Mouse (Mus musculus): ENCODE data around the gene Slc10a7. TPM values are rescaled to one million over a fixed set of nuclear protein-coding genes. Genes with fewer than 3 reads are reported as not detected.
"Not testable (repeated sequence)": the region's sequence is repeated elsewhere in the genome, so short reads cannot be mapped to it uniquely, and the experiment has no call there.

The Slc10a7 gene
- polyA plus RNA-seq, 1 experiment from 2014 or later: 10.3 TPM

GRCm38 (mm10) chr8:78710961-78711360 lies 201.8 kb downstream of the Slc10a7 start:
- DNase-seq (ENCODE audit: low spot score) (no peak), ATAC-seq (ENCODE audit: insufficient number of reproducible peaks, low FRiP score, low TSS enrichment, low read depth) (no peak)
- WGBS: 94% methylated on average over 10 of the region's 10 CpGs
- H3K27me3 ChIP-seq (ENCODE audit: control insufficient read depth, insufficient read depth, low read length): no peaks in the 10 kb centered on the region
- no peak overlapping the region for H3K27ac ChIP-seq (replicated peaks; ENCODE audit: low read depth, low read length)
- no peak overlapping the region for H3K4me3 ChIP-seq (ENCODE audit: low read depth, low read length)
- peaks cover 2% of the 10 kb centered on the region; the same call in 1 of the 2 replicates for H3K4me1 ChIP-seq (ENCODE audit: control insufficient read depth, insufficient read depth, low read length)
- H3K9ac ChIP-seq (ENCODE audit: low read length): no peak overlapping the region
- H3K9me3 ChIP-seq (ENCODE audit: control insufficient read depth, low read length): no peaks in the 10 kb centered on the region
- H3K4me2 ChIP-seq (ENCODE audit: low read depth, severe bottlenecking): no peak overlapping the region
- no peaks in the 10 kb centered on the region for H3K36me3 ChIP-seq (ENCODE audit: control insufficient read depth, insufficient read depth, low read length)

- ATAC-seq (ENCODE audit: insufficient number of reproducible peaks, low FRiP score, low TSS enrichment, low read depth): no peak
- H3K4me3 ChIP-seq (ENCODE audit: low read depth, low read length): no peak overlapping the region
Measured at GRCm38 (mm10) chr8:78714880-78715279, 205.7 kb downstream of the Slc10a7 start.

DNA sequence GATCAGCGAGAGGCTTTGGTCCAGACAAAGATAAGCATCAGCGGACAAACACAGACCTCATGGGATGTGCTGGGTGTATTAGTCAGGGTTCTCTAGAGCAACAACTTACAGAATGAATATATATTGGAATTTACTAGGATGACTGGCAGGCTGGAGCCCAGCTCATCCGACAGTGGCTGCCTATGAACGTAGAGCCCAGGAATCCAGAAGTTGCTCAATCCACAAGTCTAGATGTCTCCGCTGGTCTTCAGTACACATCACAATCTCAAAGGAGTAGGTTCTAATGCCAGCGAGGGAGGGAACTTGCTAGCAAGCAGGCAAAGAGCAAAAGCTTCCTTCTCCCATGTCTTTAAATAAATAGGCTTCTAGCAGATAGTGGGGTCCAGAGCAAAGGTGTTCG lies 207.4 kb downstream of the Slc10a7 start:
- H3K27me3 ChIP-seq (ENCODE audit: control insufficient read depth, insufficient read depth, low read length): no peaks in the 10 kb centered on the region
- peaks cover 5% of the 10 kb centered on the region; the same call in 1 of the 2 replicates for H3K4me1 ChIP-seq (ENCODE audit: control insufficient read depth, insufficient read depth, low read length)
- 95% methylated on average over 7 of the region's 7 CpGs for WGBS
- DNase-seq (ENCODE audit: low spot score) (no peak), ATAC-seq (ENCODE audit: insufficient number of reproducible peaks, low FRiP score, low TSS enrichment, low read depth) (no peak)
- H3K27ac ChIP-seq (replicated peaks; ENCODE audit: low read depth, low read length): no peak overlapping the region
- no peak overlapping the region for H3K4me2 ChIP-seq (ENCODE audit: low read depth, severe bottlenecking)
- no peak overlapping the region for H3K9ac ChIP-seq (ENCODE audit: low read length)
- H3K9me3 ChIP-seq (ENCODE audit: control insufficient read depth, low read length): no peaks in the 10 kb centered on the region; the same call in 1 of the 2 replicates
- H3K36me3 ChIP-seq (ENCODE audit: control insufficient read depth, insufficient read depth, low read length): no peaks in the 10 kb centered on the region
- H3K4me3 ChIP-seq (ENCODE audit: low read depth, low read length): no peak overlapping the region

More at GRCm38 (mm10) chr8:78714880-78715279, 205.7 kb downstream of the Slc10a7 start:
- Histone ChIP-seq H3K27ac (replicated peaks; ENCODE audit: low read depth, low read length) (no peak overlapping the region), H3K27me3 (ENCODE audit: control insufficient read depth, insufficient read depth, low read length) (no peaks in the 10 kb centered on the region), H3K4me2 (ENCODE audit: low read depth, severe bottlenecking) (no peak overlapping the region), H3K9ac (ENCODE audit: low read length) (no peak overlapping the region), H3K4me1 (ENCODE audit: control insufficient read depth, insufficient read depth, low read length) (peaks cover 2% of the 10 kb centered on the region; the same call in 1 of the 2 replicates), H3K9me3 (ENCODE audit: control insufficient read depth, low read length) (no peaks in the 10 kb centered on the region; the same call in 1 of the 2 replicates), H3K36me3 (ENCODE audit: control insufficient read depth, insufficient read depth, low read length) (no peaks in the 10 kb centered on the region)
- DNase-seq (ENCODE audit: low spot score): no peak
- WGBS: 78% methylated on average over 4 of the region's 4 CpGs

DNA sequence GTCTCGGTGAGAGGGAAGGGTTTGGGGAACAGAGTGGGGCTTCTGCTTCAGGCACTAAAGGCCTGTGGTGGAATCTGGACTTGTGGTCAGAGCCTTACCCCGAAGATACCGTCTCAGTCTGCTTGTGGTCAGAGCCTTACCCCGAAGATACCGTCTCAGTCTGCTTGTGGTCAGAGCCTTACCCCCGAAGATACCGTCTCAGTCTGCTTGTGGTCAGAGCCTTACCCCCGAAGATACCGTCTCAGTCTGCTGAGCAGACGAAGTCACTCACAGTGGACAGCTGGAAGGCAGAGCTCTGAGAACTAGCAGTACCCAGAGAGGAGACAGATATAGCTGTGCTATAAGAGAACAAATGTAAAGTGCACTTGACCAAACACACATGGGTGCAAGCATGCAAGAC lies 208.0 kb downstream of the Slc10a7 start:
- 93% methylated on average over 10 of the region's 10 CpGs for WGBS
- not testable (repeated sequence) for ATAC-seq (ENCODE audit: insufficient number of reproducible peaks, low FRiP score, low TSS enrichment, low read depth); H3K27ac ChIP-seq (replicated peaks; ENCODE audit: low read depth, low read length); H3K27me3 ChIP-seq (ENCODE audit: control insufficient read depth, insufficient read depth, low read length); H3K4me1 ChIP-seq (ENCODE audit: control insufficient read depth, insufficient read depth, low read length); H3K9ac ChIP-seq (ENCODE audit: low read length); H3K4me3 ChIP-seq (ENCODE audit: low read depth, low read length); H3K4me2 ChIP-seq (ENCODE audit: low read depth, severe bottlenecking); H3K9me3 ChIP-seq (ENCODE audit: control insufficient read depth, low read length); H3K36me3 ChIP-seq (ENCODE audit: control insufficient read depth, insufficient read depth, low read length); DNase-seq (ENCODE audit: low spot score)

DNA sequence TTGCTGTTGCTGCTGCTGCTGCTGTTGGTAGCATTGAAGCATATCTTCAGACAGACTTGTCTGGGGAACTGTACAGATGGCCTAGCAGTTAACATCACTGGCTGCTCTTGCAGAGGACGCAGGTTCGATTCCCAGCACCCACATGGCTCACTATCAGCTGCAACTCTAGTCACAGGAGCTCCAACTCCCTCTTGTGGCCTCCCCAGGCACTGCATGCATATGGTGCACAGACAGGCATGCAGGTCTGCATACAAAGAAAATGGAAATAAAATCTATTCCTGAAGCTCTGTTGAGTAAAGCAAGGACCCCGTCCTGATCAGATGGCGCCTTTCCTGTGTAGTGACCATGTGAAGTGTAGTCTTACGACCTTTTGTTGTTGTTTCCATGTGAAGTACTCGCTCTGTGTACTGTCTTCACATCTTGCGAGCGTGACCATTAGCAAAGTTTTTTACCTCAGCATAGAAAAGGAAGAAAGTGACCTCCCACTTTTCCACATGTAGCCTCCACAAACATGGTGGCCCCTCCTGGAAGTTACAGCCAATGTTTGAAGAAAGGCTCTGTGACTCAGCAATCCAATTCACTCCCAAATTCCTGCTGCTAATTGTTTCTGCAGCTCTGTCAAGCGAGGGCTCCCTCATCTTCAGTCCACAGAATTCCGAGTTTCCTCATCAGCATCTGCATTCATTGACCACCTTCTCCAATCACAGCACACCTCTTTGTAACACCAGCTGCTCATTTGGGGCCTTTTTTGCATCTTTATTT lies 210.3 kb downstream of the Slc10a7 start:
- DNase-seq (ENCODE audit: low spot score): no peak
- Histone ChIP-seq H3K4me3 (ENCODE audit: low read depth, low read length) (no peak overlapping the region), H3K27me3 (ENCODE audit: control insufficient read depth, insufficient read depth, low read length) (no peaks in the 10 kb centered on the region), H3K4me2 (ENCODE audit: low read depth, severe bottlenecking) (no peak overlapping the region), H3K9me3 (ENCODE audit: control insufficient read depth, low read length) (no peaks in the 10 kb centered on the region; the same call in 1 of the 2 replicates), H3K36me3 (ENCODE audit: control insufficient read depth, insufficient read depth, low read length) (no peaks in the 10 kb centered on the region), H3K9ac (ENCODE audit: low read length) (no peak overlapping the region), H3K4me1 (ENCODE audit: control insufficient read depth, insufficient read depth, low read length) (0 out of 2 replicates have a peak, but pooled peaks cover 3% of the 10 kb centered on the region), H3K27ac (replicated peaks; ENCODE audit: low read depth, low read length) (no peak overlapping the region)
- ATAC-seq (ENCODE audit: insufficient number of reproducible peaks, low FRiP score, low TSS enrichment, low read depth): no peak
- WGBS: 83% methylated on average over 10 of the region's 10 CpGs

DNA sequence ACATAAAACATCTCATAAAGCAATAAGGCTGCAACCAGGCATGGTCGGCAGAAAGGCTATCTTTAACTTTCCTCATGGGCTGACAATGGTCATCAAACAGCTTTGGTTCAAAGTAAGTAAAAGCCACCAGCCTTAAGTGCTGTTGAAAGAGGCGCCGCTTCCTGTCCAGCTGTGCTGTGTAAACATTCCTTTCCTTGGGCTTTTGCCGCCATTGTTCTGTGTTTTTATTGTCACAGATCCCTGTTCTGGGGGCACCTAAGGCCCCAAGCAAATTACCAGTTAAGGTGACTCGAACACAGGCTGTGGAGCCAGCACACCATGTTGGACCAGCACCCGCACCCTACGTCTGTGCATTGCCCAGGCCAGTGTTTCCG lies 210.9 kb downstream of the Slc10a7 start:
- no peak overlapping the region for H3K4me2 ChIP-seq (ENCODE audit: low read depth, severe bottlenecking)
- no peak overlapping the region for H3K4me3 ChIP-seq (ENCODE audit: low read depth, low read length)
- 0 out of 2 replicates have a peak, but pooled peaks cover 3% of the 10 kb centered on the region for H3K4me1 ChIP-seq (ENCODE audit: control insufficient read depth, insufficient read depth, low read length)
- no peak overlapping the region for H3K9ac ChIP-seq (ENCODE audit: low read length)
- DNase-seq (ENCODE audit: low spot score) (peak; percentile 45), ATAC-seq (ENCODE audit: insufficient number of reproducible peaks, low FRiP score, low TSS enrichment, low read depth) (no peak)
- H3K36me3 ChIP-seq (ENCODE audit: control insufficient read depth, insufficient read depth, low read length): no peaks in the 10 kb centered on the region
- no peaks in the 10 kb centered on the region; the same call in 1 of the 2 replicates for H3K9me3 ChIP-seq (ENCODE audit: control insufficient read depth, low read length)
- 60% methylated on average over 8 of the region's 8 CpGs for WGBS
- no peaks in the 10 kb centered on the region for H3K27me3 ChIP-seq (ENCODE audit: control insufficient read depth, insufficient read depth, low read length)
- H3K27ac ChIP-seq (replicated peaks; ENCODE audit: low read depth, low read length): no peak overlapping the region

DNA sequence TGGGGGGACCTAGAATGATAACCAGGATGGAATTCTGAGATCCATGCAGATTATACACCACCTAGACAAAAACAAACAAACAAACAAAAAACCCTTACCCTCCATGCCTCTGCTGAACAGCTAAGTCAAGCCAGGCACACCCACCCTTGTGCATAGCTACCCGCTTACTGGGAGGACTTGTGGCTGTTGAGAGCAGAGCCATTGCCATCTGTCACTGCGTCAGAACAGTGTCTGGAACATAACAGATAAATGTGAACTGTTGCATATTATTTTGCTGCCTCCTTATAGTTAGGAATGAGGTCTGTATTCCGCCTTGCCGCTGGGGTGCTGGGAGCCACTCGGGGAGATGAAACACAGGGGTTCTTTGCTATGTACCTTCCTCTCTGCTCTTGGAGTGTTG lies 212.4 kb downstream of the Slc10a7 start:
- no peaks in the 10 kb centered on the region; the same call in 1 of the 2 replicates for H3K9me3 ChIP-seq (ENCODE audit: control insufficient read depth, low read length)
- DNase-seq (ENCODE audit: low spot score): no peak
- H3K36me3 ChIP-seq (ENCODE audit: control insufficient read depth, insufficient read depth, low read length): no peaks in the 10 kb centered on the region
- H3K4me1 ChIP-seq (ENCODE audit: control insufficient read depth, insufficient read depth, low read length): 0 out of 2 replicates have a peak, but pooled peaks cover 3% of the 10 kb centered on the region
- H3K4me3 ChIP-seq (ENCODE audit: low read depth, low read length): no peak overlapping the region
- 92% methylated on average over 5 of the region's 5 CpGs for WGBS
- H3K9ac ChIP-seq (ENCODE audit: low read length): no peak overlapping the region
- no peak overlapping the region for H3K4me2 ChIP-seq (ENCODE audit: low read depth, severe bottlenecking)
- no peaks in the 10 kb centered on the region for H3K27me3 ChIP-seq (ENCODE audit: control insufficient read depth, insufficient read depth, low read length)
- H3K27ac ChIP-seq (replicated peaks; ENCODE audit: low read depth, low read length): no peak overlapping the region
- no peak for ATAC-seq (ENCODE audit: insufficient number of reproducible peaks, low FRiP score, low TSS enrichment, low read depth)

- no peak overlapping the region for H3K4me3 ChIP-seq (ENCODE audit: low read depth, low read length)
- no peaks in the 10 kb centered on the region; the same call in 1 of the 2 replicates for H3K9me3 ChIP-seq (ENCODE audit: control insufficient read depth, low read length)
- no peak overlapping the region for H3K27ac ChIP-seq (replicated peaks; ENCODE audit: low read depth, low read length)
- no peak overlapping the region for H3K9ac ChIP-seq (ENCODE audit: low read length)
- H3K4me2 ChIP-seq (ENCODE audit: low read depth, severe bottlenecking): no peak overlapping the region
- no peak for ATAC-seq (ENCODE audit: insufficient number of reproducible peaks, low FRiP score, low TSS enrichment, low read depth)
- H3K36me3 ChIP-seq (ENCODE audit: control insufficient read depth, insufficient read depth, low read length): no peaks in the 10 kb centered on the region
- H3K4me1 ChIP-seq (ENCODE audit: control insufficient read depth, insufficient read depth, low read length): 0 out of 2 replicates have a peak, but pooled peaks cover 3% of the 10 kb centered on the region
- DNase-seq (ENCODE audit: low spot score): no peak
- no peaks in the 10 kb centered on the region for H3K27me3 ChIP-seq (ENCODE audit: control insufficient read depth, insufficient read depth, low read length)
- WGBS: 85% methylated on average over 7 of the region's 7 CpGs
Measured at GRCm38 (mm10) chr8:78722201-78722600, 213.1 kb downstream of the Slc10a7 start.
